In genomic region chr13:23562699-23563462, GRCm38 (mm10) we compare ENCODE assay signal across 8 mouse cellular contexts. TPM values are rescaled to one million over a fixed set of nuclear protein-coding genes. Genes with fewer than 3 reads are reported as not detected.
DNase-seq lines count a peak whose midpoint lies in the region; ATAC-seq and TF ChIP-seq lines count a peak whose summit lies in the region.

No protein-coding gene starts in this region.

- intact Hi-C loops in left cerebral cortex, postnatal 25 days (cut with DNase I), result no loop called here

- H3K27ac ChIP-seq in ES-E14 (ENCODE audit: insufficient read depth, low read depth, low read length, poor library complexity, severe bottlenecking), result peak overlapping the region; percentile 93
- H3K27ac ChIP-seq in heart, embryonic 13.5 days (replicated peaks), result peak overlapping the region; percentile 94
- peak overlapping the region; percentile 98 for H3K27ac ChIP-seq in limb, embryonic 12.5 days

- H3K4me2 ChIP-seq in heart, embryonic 13.5 days, result peak overlapping the region; percentile 78
- peak overlapping the region; percentile 73 for H3K4me2 ChIP-seq in limb, embryonic 12.5 days
- H3K4me2 ChIP-seq in myocyte (ENCODE audit: low read depth), result peak overlapping the region; percentile 99

- TF ChIP-seq POLR2A in myocyte (IDR thresholded peaks at IDR 0.05; ENCODE audit: insufficient read length, low read depth), result no peak

- in situ Hi-C loops in ES-E14 (cut with MboI; ENCODE audit: low sequenced_read_pairs in 2 of 2, unreplicated experiment in 2 of 2), result loop anchor here (25.0 kb wide), 2 partner anchors 1526 to 1826 kb away; partner anchors contain the start of genes Hist1h4j (in 2 of the 2), Hist1h2ag (in 1 of the 2), Hist1h2ah (in 1 of the 2) and Hist1h2bj (in 1 of the 2)

- 3% methylated on average over 18 of the region's 18 CpGs for whole genome bisulfite sequencing in heart, embryonic 13.5 days
- WGBS in limb, embryonic 12.5 days, result 6% methylated on average over 18 of the region's 18 CpGs

- H3K9ac ChIP-seq in ES-E14 (ENCODE audit: insufficient read depth, low read depth, low read length, poor library complexity, severe bottlenecking), result peak overlapping the region; percentile 82
- H3K9ac ChIP-seq in heart, embryonic 13.5 days, result peak overlapping the region; percentile 77
- peak overlapping the region; percentile 58 for H3K9ac ChIP-seq in limb, embryonic 12.5 days (replicated peaks)

- no peaks in the 10 kb centered on the region for H3K27me3 ChIP-seq in heart, embryonic 13.5 days (replicated peaks)
- H3K27me3 ChIP-seq in limb, embryonic 12.5 days, result no peaks in the 10 kb centered on the region
- H3K27me3 ChIP-seq in myocyte (ENCODE audit: control insufficient read depth, insufficient read depth, insufficient read length), result no peaks in the 10 kb centered on the region

- H3K79me2 ChIP-seq in myocyte (ENCODE audit: control insufficient read depth, insufficient read depth), result no peaks in the 10 kb centered on the region

- no peaks in the 10 kb centered on the region for H3K36me3 ChIP-seq in ES-E14 (ENCODE audit: control insufficient read depth, insufficient read depth, low read length, poor library complexity, severe bottlenecking)
- H3K36me3 ChIP-seq in heart, embryonic 13.5 days, result no peaks in the 10 kb centered on the region
- H3K36me3 ChIP-seq in limb, embryonic 12.5 days, result no peaks in the 10 kb centered on the region
- no peaks in the 10 kb centered on the region for H3K36me3 ChIP-seq in myocyte (ENCODE audit: control insufficient read depth, insufficient read depth)

- ATAC-seq in common myeloid progenitor, adult 5-6 weeks (replicated peaks; ENCODE audit: low read depth, poor library complexity, severe bottlenecking), result peak; percentile 46
- no peak for ATAC-seq in heart, embryonic 13.5 days (ENCODE audit: extremely low read depth, insufficient number of reproducible peaks, low FRiP score, low TSS enrichment)
- ATAC-seq in limb, embryonic 12.5 days (ENCODE audit: insufficient number of reproducible peaks, insufficient read depth, low FRiP score, low TSS enrichment, low read depth), result no peak; the same call in 1 of the 2 replicates

- H3K4me1 ChIP-seq in ES-E14 (ENCODE audit: control insufficient read depth in 2 of 2, insufficient read depth in 2 of 2, low read length in 2 of 2, poor library complexity in 1 of 2), result peaks cover 0 to 5% of the 10 kb centered on the region in 2 experiments; a peak in 1 of 4 replicates
- peaks cover 3% of the 10 kb centered on the region; the same call in 1 of the 2 replicates for H3K4me1 ChIP-seq in heart, embryonic 13.5 days
- no peaks in the 10 kb centered on the region for H3K4me1 ChIP-seq in limb, embryonic 12.5 days (replicated peaks)

- peak overlapping the region; percentile 61 to 68 for H3K4me3 ChIP-seq in ES-E14 (ENCODE audit: insufficient read depth in 1 of 2, low read depth in 1 of 2, low read length in 2 of 2, poor library complexity in 1 of 2, severe bottlenecking in 1 of 2)
- peak overlapping the region; percentile 53 for H3K4me3 ChIP-seq in heart, embryonic 13.5 days
- H3K4me3 ChIP-seq in limb, embryonic 12.5 days (replicated peaks), result peak overlapping the region; percentile 43
- H3K4me3 ChIP-seq in myocyte, result peak overlapping the region; percentile 28

- DNase-seq in left cerebral cortex, postnatal 25 days (ENCODE audit: low spot score in 2 of 2), result peak; percentile 57 to 69
- DNase-seq in left cerebral cortex, adult 11 months (ENCODE audit: low spot score), result no peak
- DNase-seq in ES-E14 (ENCODE audit: low read depth, low spot score), result no peak
- no peak for DNase-seq in ovary, postnatal 36 days (ENCODE audit: low spot score)

- H3K9me3 ChIP-seq in ES-E14 (ENCODE audit: control insufficient read depth, insufficient read depth, low read depth, low read length), result no peaks in the 10 kb centered on the region
- H3K9me3 ChIP-seq in heart, embryonic 13.5 days, result no peaks in the 10 kb centered on the region
- no peaks in the 10 kb centered on the region for H3K9me3 ChIP-seq in limb, embryonic 12.5 days

- no peak overlapping the region for H3ac ChIP-seq in myocyte (ENCODE audit: control insufficient read depth, insufficient read length)

TF ChIP-seq in ES-E14, 5 proteins besides CTCF, POLR2A, EP300 and RAD21:
- TF ChIP-seq HCFC1 (IDR thresholded peaks at IDR 0.05; ENCODE audit: borderline replicate concordance, insufficient read depth, low read length) (no peak), MAFK (IDR thresholded peaks at IDR 0.05; ENCODE audit: insufficient read depth, low read depth, low read length) (peak; percentile 90)

TF ChIP-seq in myocyte, 11 proteins besides CTCF, POLR2A, EP300 and RAD21:
- TF ChIP-seq MYOG (IDR thresholded peaks at IDR 0.05; ENCODE audit: control insufficient read depth in 1 of 3, insufficient read depth in 1 of 3, insufficient read length in 2 of 3, low read depth in 2 of 3) (no peak), MAX (IDR thresholded peaks at IDR 0.05; ENCODE audit: low read depth) (no peak), MYOD1 (IDR thresholded peaks at IDR 0.05; ENCODE audit: control insufficient read depth in 1 of 3, insufficient read length in 2 of 3, low read depth in 2 of 3) (no peak), TCF3 (IDR thresholded peaks at IDR 0.05; ENCODE audit: insufficient read length, low read depth) (no peak), REST (IDR thresholded peaks at IDR 0.05; ENCODE audit: insufficient read depth, insufficient read length) (no peak), CEBPB (IDR thresholded peaks at IDR 0.05; ENCODE audit: insufficient read depth, poor library complexity, severe bottlenecking) (no peak), POLR2AphosphoS2 (IDR thresholded peaks at IDR 0.05; ENCODE audit: insufficient read length, low read depth) (no peak), E2F4 (IDR thresholded peaks at IDR 0.05; ENCODE audit: insufficient read depth) (no peak), USF1 (IDR thresholded peaks at IDR 0.05; ENCODE audit: low read depth) (no peak), SRF (IDR thresholded peaks at IDR 0.05; ENCODE audit: control insufficient read depth, insufficient read length, low read depth) (no peak), TCF12 (IDR thresholded peaks at IDR 0.05; ENCODE audit: insufficient read depth, poor library complexity, severe bottlenecking) (no peak)

RNA-seq across cellular contexts. Expression of gene Hist1h3e, which starts 0.7 kb away (rescaled TPM):
- total RNA-seq in left cerebral cortex, postnatal 25 days (2021), result 10 to 100 TPM; 41.7 to 46.6 TPM
- total RNA-seq in ES-E14 (2012; rRNA removed), result 792 and 864 TPM in 2 replicates
- total RNA-seq in common myeloid progenitor, adult 5-6 weeks (2017), result 574 and 671 TPM in 2 replicates
- polyA plus RNA-seq in heart, embryonic 13.5 days (2015; fragmentation: Nextera tagmentation; extraction: Ambion mirVana), result 1.5 and 2.2 TPM in 2 replicates
- polyA plus RNA-seq in limb, embryonic 12.5 days (2016; fragmentation: Nextera tagmentation; extraction: Ambion mirVana), result 11.1 and 12.8 TPM in 2 replicates
- 1.7 TPM for polyA plus RNA-seq in myocyte (2012; fragmentation: generic; extraction: Trizol)

RNA-seq across cellular contexts. Expression of gene Hist1h2ae, which starts 8.1 kb away (rescaled TPM):
- 1 to 10 TPM; 5.0 to 6.6 TPM for total RNA-seq in left cerebral cortex, postnatal 25 days (2021)
- total RNA-seq in ES-E14 (2012; rRNA removed), result 587 and 755 TPM in 2 replicates
- total RNA-seq in common myeloid progenitor, adult 5-6 weeks (2017), result 336 and 401 TPM in 2 replicates
- 33.5 and 42.7 TPM in 2 replicates for polyA plus RNA-seq in heart, embryonic 13.5 days (2015; fragmentation: Nextera tagmentation; extraction: Ambion mirVana)
- 153 and 213 TPM in 2 replicates for polyA plus RNA-seq in limb, embryonic 12.5 days (2016; fragmentation: Nextera tagmentation; extraction: Ambion mirVana)
- 4.5 TPM for polyA plus RNA-seq in myocyte (2012; fragmentation: generic; extraction: Trizol)

RNA-seq across cellular contexts. Expression of gene Hist1h2bg, which starts 8.3 kb away (rescaled TPM):
- 10 to 100 TPM; 82.4 to 88.3 TPM for total RNA-seq in left cerebral cortex, postnatal 25 days (2021)
- total RNA-seq in ES-E14 (2012; rRNA removed), result 1,383 and 2,074 TPM in 2 replicates
- total RNA-seq in common myeloid progenitor, adult 5-6 weeks (2017), result 1,313 and 1,586 TPM in 2 replicates
- 3.9 and 4.2 TPM in 2 replicates for polyA plus RNA-seq in heart, embryonic 13.5 days (2015; fragmentation: Nextera tagmentation; extraction: Ambion mirVana)
- 16.5 and 25.4 TPM in 2 replicates for polyA plus RNA-seq in limb, embryonic 12.5 days (2016; fragmentation: Nextera tagmentation; extraction: Ambion mirVana)
- 7.8 TPM for polyA plus RNA-seq in myocyte (2012; fragmentation: generic; extraction: Trizol)

RNA-seq across cellular contexts. Expression of gene Hist1h1d, which starts 9.8 kb away (rescaled TPM):
- 1 to 10 TPM; 3.6 to 5.7 TPM for total RNA-seq in left cerebral cortex, postnatal 25 days (2021)
- total RNA-seq in ES-E14 (2012; rRNA removed), result 68.4 and 97.6 TPM in 2 replicates
- 92.5 and 96.4 TPM in 2 replicates for total RNA-seq in common myeloid progenitor, adult 5-6 weeks (2017)
- polyA plus RNA-seq in heart, embryonic 13.5 days (2015; fragmentation: Nextera tagmentation; extraction: Ambion mirVana), result 0.23 and 0.29 TPM in 2 replicates
- polyA plus RNA-seq in limb, embryonic 12.5 days (2016; fragmentation: Nextera tagmentation; extraction: Ambion mirVana), result 0.58 and 0.80 TPM in 2 replicates
- polyA plus RNA-seq in myocyte (2012; fragmentation: generic; extraction: Trizol), result 0.65 TPM

RNA-seq across cellular contexts. Expression of gene Hist1h2bf, which starts 11.1 kb away (rescaled TPM):
- total RNA-seq in left cerebral cortex, postnatal 25 days (2021), result 10 to 100 TPM; 25.7 to 29.4 TPM
- total RNA-seq in ES-E14 (2012; rRNA removed), result 677 and 970 TPM in 2 replicates
- total RNA-seq in common myeloid progenitor, adult 5-6 weeks (2017), result 558 and 569 TPM in 2 replicates
- 1.6 and 3.0 TPM in 2 replicates for polyA plus RNA-seq in heart, embryonic 13.5 days (2015; fragmentation: Nextera tagmentation; extraction: Ambion mirVana)
- polyA plus RNA-seq in limb, embryonic 12.5 days (2016; fragmentation: Nextera tagmentation; extraction: Ambion mirVana), result 12.5 and 21.2 TPM in 2 replicates
- polyA plus RNA-seq in myocyte (2012; fragmentation: generic; extraction: Trizol), result 2.1 TPM

Comparison
In these comparisons a context has a peak if more than half of its experiments do, and no peak if none do; other contexts are left out.
1. DNase-seq: peak in left cerebral cortex, postnatal 25 days (2 of 2); none in left cerebral cortex, adult 11 months (single experiment), ES-E14 (single experiment) and ovary, postnatal 36 days (single experiment).
2. RNA of gene Hist1h3e, which starts 0.7 kb away (total RNA-seq): 792 to 864 TPM in ES-E14 and 574 to 671 TPM in common myeloid progenitor, adult 5-6 weeks; 41.7 to 46.6 TPM in left cerebral cortex, postnatal 25 days; every median in the first group is over 10 times any median in the second.
3. RNA of gene Hist1h2ae, which starts 8.1 kb away (total RNA-seq): 587 to 755 TPM in ES-E14 and 336 to 401 TPM in common myeloid progenitor, adult 5-6 weeks; 5.0 to 6.6 TPM in left cerebral cortex, postnatal 25 days; every median in the first group is over 10 times any median in the second.
4. RNA of gene Hist1h2bg, which starts 8.3 kb away (total RNA-seq): 1,383 to 2,074 TPM in ES-E14 and 1,313 to 1,586 TPM in common myeloid progenitor, adult 5-6 weeks; 82.4 to 88.3 TPM in left cerebral cortex, postnatal 25 days; every median in the first group is over 10 times any median in the second.
5. Peak in every context shown above with its lines, with median percentiles within 50 percentile points of each other: H3K27ac ChIP-seq, H3K4me3 ChIP-seq, H3K9ac ChIP-seq and H3K4me2 ChIP-seq.